Mouse (Mus musculus) layer of hippocampus, postnatal 10 days (tissue): ENCODE measurements around the gene Rps12. TPM values are rescaled to one million over a fixed set of nuclear protein-coding genes. Genes with fewer than 3 reads are reported as not detected.
"Not testable (repeated sequence)": the region's sequence is repeated elsewhere in the genome, so short reads cannot be mapped to it uniquely, and the experiment has no call there.

Experiments used
- DNase-seq, 2 experiments: peaks; one replicate each; pipeline ENCODE4 v3.0.0; 2021; ENCODE audit warnings: low spot score in 2 of 2
- long read RNA-seq: library from polyadenylated mRNA; stranded (forward); transcript quantifications from one replicate; pipeline ENCODE4 v2.0.0, GENCODE M21; 2023
- total RNA-seq, 2 experiments: library from RNA; stranded (reverse); gene quantifications; 2 replicates each; pipeline ENCODE4 v1.2.3; 2021

The Rps12 gene
- 100 to 1,000 TPM; 336 to 348 TPM for total RNA-seq
- long read RNA-seq, transcript Rps12-203 (6 exons, 584 nt), result major isoform, 64 of 71 reads
- long read RNA-seq, partial matches to known transcripts, result 0 of 71 reads
- long read RNA-seq, other reads (novel, unspliced or antisense), result 5 of 71 reads

GRCm38 (mm10) chr10:23787062-23787821, at the start of gene Rps12:
TSS of gene Rps12 (minus strand) at chr10:23787275.
- DNase-seq, result peak; percentile 99

- DNase-seq, result no peak
Observed at GRCm38 (mm10) chr10:23836003-23836964, 49.2 kb upstream of the Rps12 start.

- no peak for DNase-seq
Observed at GRCm38 (mm10) chr10:23826516-23826915, 39.4 kb upstream of the Rps12 start.

DNA sequence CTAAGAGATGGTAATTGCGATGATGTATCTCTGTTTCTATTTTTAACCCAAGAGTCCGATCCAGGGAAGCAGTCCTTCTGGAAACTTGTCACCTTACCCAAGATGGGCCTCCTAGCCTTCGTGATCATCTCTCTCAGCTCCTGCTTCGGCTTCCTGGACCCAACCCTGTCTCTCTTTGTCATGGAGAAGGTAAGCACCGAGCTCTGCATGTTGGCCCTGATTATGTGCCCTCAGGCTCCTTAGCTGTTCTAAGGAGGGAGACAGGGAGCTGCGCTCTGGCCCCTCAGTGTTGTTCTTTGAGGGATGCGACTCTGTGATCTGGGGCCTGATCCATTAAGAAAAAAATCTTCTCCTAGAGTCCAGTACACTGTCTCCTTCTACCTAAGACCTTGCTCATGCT, 29.2 kb upstream of the Rps12 start:
- no peak for DNase-seq

- DNase-seq, result peak; percentile 90 to 92
Observed at GRCm38 (mm10) chr10:23815168-23815567, 28.1 kb upstream of the Rps12 start.

GRCm38 (mm10) chr10:23812852-23813766, 26.0 kb upstream of the Rps12 start:
- DNase-seq, result no peak

- no peak for DNase-seq
Observed at GRCm38 (mm10) chr10:23812438-23812759, 25.3 kb upstream of the Rps12 start.

DNA sequence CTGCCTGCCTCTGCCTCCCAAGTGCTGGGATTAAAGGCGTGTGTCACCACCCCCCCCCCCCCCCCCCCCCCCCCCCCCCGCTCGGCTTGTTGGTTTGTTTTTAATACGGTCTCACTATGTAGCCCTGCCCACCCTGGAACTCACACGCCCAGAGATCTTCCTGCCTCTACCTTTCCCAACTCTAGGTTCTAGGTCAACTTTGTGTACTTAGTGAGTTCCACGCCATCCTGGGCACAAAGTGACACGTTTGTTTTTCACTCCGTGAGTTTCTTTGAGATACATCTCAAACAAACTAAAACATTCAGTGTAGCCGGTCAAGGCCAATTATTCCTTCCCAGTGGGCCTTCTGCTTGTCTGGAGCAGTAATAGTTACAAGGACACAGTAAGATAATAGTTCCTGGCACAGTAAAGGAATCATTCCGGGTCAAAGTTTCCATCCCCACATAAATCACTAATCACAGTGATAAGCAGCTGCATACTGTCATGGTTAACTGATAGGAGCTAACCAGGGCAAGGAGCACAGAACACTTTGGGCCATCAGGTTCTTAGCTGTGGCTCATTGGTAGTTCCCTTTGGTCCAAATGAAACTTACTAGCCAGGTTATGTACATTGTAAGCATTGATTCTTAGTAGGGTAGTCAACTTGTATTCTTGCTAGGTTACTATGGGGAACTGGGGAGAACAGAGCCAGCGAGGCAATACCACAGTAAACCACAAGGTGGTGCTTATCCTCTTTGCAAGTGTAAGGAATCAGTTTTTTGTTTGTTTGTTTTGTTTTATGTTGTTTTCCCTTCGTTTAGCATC, 24.8 kb upstream of the Rps12 start:
- peak; percentile 85 to 86 for DNase-seq

DNA sequence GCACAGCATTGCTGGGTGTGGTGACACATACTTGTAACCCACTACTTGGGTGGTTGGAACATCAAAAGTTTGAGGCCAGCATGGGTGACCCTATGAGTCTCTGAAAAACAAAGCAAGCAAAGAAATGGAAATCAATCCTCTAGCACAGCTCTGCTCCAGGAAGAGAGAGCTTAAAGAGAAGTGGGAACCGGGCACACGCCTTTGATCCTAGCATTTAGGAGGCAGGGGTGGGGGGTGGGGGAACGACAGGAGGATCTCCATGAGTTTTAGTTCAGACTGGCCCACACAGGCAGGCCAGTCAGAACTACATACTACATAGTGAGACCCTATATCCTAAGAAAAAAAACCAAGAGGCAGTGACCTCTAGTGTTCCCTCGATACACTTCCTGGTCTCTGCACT, 19.1 kb upstream of the Rps12 start:
- DNase-seq, result no peak

DNA sequence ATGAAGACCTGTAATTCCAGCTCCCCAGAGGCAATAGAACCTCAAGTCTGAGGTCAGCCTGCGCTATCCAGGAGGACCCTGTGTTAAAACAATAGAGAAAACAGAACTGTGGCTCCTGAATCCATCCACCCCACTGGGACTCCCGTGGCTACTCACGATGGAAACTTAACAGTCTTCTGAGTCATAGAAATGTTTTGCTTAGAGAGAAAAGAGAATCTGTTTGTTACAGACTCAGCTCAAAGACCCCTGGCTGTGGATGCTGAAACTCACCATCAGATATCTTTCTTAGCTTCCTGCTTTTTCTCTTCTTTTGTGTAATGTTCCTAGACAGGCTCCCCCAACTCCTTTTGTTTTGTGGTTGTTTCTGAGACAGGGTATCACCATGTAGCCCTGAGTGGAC, 17.6 kb upstream of the Rps12 start:
- no peak for DNase-seq

DNA sequence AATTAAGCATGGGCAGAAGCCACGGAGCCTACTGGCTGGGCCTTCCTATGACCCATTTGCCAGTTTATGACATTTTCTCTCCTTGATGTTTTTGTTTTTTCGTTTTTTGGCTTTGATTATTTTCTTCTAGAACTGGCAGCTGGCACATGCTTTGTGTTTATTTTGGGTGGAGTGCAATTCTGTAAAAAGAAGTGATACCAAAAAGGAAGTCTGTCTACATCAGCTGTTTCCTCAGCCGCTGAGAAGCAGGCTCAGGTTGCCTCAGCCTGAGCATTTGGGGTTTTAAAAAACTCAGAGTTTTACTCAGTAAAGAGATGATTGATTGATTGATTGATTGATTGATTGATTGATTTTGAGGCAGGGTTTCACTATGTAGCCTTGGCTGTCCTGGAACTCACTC, 15.8 kb upstream of the Rps12 start:
- DNase-seq, result no peak

- DNase-seq, result no peak
Observed at GRCm38 (mm10) chr10:23799933-23800332, 12.9 kb upstream of the Rps12 start.

DNA sequence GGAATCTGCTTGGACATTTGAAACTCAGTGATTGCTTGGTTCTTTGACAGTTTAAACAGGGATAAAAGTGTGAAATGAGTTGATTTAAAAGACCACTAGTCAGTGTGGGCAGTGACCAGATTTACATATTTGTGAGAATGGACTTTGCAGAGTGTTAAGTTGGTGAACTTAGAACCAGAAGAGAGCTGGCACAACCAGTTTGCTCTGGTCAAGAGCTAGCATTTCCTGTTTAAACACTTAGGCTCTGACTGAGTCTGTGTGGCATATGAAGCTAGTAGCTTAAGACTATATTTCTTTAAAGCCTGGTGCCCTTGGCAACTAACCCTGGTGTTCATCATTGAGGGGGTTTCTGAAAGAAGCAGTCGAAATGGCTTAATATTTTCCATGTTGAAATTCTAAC, 11.1 kb upstream of the Rps12 start:
- DNase-seq, result no peak

- no peak for DNase-seq
Observed at GRCm38 (mm10) chr10:23797606-23798005, 10.5 kb upstream of the Rps12 start.

DNA sequence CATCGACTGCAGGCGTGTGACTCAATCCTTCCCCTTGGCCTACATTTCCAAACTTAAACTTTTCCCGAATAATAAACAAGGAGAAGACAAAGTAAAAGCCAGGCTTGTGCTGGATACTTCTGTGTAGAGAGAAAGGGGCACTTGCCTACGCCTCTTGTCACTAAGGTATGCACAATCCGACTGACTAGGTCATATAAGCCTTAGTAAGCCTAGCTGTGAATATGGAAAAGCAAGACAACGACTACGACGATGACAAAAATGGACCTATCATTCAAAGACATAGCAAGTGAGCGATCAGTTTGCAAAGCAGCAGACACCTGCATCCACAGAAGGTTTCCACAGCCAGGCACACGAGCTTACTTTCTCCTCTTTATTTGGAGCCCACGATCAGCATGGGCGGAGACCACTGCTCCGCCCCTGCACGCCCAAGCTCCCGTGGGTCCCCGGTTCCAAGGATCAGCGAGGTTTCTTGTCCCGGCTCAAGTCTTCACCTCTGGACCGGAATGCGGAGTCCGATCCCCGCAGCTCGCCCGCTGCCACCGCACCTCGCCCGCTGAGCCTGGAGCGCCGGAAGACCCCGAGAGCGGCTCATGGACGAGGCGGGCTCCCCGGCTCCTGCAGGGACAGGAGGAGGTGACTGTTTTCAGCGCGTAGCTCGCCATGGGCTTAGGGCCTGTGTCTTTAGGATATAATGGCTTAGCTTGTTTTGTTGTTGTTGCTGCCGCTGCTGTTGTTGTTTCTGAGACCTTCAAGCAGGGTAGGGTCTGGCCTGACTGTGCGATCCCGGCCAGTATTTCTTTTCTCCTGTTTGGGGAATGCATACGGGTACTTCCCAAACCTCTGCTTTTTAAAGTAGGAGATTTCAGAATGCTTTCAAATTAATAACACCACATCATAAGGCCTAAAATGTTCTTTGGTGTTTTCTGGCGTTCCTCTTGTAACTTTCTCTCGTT, 9.8 kb upstream of the Rps12 start, which contains the start of gene Slc18b1:
Gene Slc18b1 (plus strand): TSS at position 436 of the 953 bp plus-strand sequence.
- DNase-seq, result peak; percentile 51 to 67

GRCm38 (mm10) chr10:23795871-23796520, 8.9 kb upstream of the Rps12 start:
- no peak for DNase-seq

DNA sequence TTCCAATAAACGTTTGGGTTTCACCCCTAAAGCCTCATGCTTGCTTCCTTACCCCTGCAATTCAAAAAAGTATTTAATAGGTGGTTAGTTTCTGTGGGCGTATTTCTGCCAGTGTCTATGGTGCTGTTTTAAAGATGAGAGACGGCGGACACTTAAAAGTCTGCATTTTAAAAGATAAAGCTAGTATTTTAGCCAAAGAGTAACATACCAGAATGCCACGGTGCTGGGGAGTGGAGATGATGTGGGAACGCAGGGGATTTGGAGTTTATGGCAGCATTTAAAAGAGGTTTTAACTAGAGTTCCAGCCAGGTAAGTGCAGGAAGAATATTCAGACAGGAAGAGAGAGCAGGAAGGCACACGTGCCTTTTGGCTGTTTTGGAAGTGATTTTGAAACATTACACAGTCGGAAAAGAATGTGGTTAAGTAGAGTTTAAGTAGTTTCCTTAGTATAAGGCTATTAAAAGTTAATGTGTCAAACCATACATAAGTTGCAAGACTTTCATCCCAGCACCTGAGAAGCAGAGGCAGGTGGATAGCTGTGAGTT, 1.1 kb upstream of the Rps12 start:
- DNase-seq, result no peak

DNA sequence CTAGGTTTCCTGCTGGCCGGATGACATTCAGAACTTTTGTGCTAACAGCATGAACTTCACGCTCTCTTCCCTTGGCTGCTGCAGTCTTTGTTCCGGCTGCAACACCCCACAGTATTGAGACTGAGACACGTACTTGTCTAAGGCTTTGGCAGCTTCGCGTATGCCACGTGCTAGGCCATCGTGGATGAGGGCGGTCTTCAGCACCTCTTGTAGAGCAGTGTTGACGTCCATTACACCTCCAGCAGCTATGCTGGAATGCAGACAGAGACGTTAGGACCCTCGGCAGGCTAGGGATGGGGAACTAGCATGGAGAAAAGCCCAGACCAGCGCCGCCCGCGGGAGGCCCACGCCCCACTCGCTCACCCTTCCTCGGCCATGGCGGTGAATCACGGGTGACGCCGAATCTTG, 440 bp downstream of the Rps12 start:
- not testable (repeated sequence) for DNase-seq
